Mouse (Mus musculus): ENCODE measurements around the gene Gm10645. TPM values are rescaled to one million over a fixed set of nuclear protein-coding genes. Genes with fewer than 3 reads are reported as not detected.

Gene Gm10645
- polyA plus RNA-seq (2015; fragmentation: Nextera tagmentation; extraction: Ambion mirVana), result 1.4 and 2.5 TPM in 2 replicates

GRCm38 (mm10) chr8:83165931-83166867 lies at the start of gene Gm10645:
Gene Gm10645, minus strand, starts transcription at chr8:83166170.

GRCm38 (mm10) chr8:83165235-83165930 lies 587 bp downstream of the Gm10645 start, which contains the start of gene Tbc1d9:
Gene Tbc1d9, plus strand, starts transcription at chr8:83165352.

Other genes starting within 250 kb of the Gm10645 start
- gene Tbc1d9, start 818 bp downstream of the Gm10645 start, polyA plus RNA-seq (2015; fragmentation: Nextera tagmentation; extraction: Ambion mirVana), result 2.6 and 3.1 TPM in 2 replicates
- gene Ucp1, start 124.2 kb upstream of the Gm10645 start, polyA plus RNA-seq (2015; fragmentation: Nextera tagmentation; extraction: Ambion mirVana), result 0.12 and 0.39 TPM in 2 replicates
- 6.6 and 10.2 TPM in 2 replicates for gene Elmod2, start 166.3 kb upstream of the Gm10645 start, polyA plus RNA-seq (2015; fragmentation: Nextera tagmentation; extraction: Ambion mirVana)
- not detected in 2 replicates for gene Mgat4d, start 182.3 kb upstream of the Gm10645 start, polyA plus RNA-seq (2015; fragmentation: Nextera tagmentation; extraction: Ambion mirVana)
- 0.43 and 1.9 TPM in 2 replicates for gene Clgn, start 223.7 kb upstream of the Gm10645 start, polyA plus RNA-seq (2015; fragmentation: Nextera tagmentation; extraction: Ambion mirVana)

Measured in adrenal gland, postnatal 0 days (tissue).